Mouse (Mus musculus): ENCODE data around the gene Gpr84.

- TF ChIP-seq CTCF (IDR thresholded peaks at IDR 0.05; ENCODE audit: extremely low read depth, insufficient read length, insufficient replicate concordance, low read depth, low read length) (peak; percentile 94; the same call in 1 of the 2 replicates), POLR2A (IDR thresholded peaks at IDR 0.05; ENCODE audit: low read depth, low read length) (no peak)
These were observed 3.3 kb downstream of the Gpr84 start for GRCm38 (mm10) chr15:103307125-103307524.

Data from small intestine, adult 2 months (tissue).